Mouse (Mus musculus) neural tube, embryonic 14.5 days (tissue): Measurements from ENCODE around the gene Naa35. TPM values are rescaled to one million over a fixed set of nuclear protein-coding genes. Genes with fewer than 3 reads are reported as not detected.

ENCODE experiments used
- ATAC-seq: fragments of 200-750 bp; cut with Nextera tagmentation; 2 replicates; pipeline ENCODE4 v1.8.0; 2017; ENCODE audit warnings: low read depth, mild to moderate bottlenecking, moderate TSS enrichment, moderate library complexity
- H3K27ac ChIP-seq: fragments of 300-500 bp; sonication (generic); 2 replicates; pipeline ENCODE4 v1.5.1; 2014; ENCODE audit warnings: low read depth, mild to moderate bottlenecking, control low read depth, low read length, moderate library complexity, mixed read lengths
- H3K27me3 ChIP-seq: fragments of 300-500 bp; sonication (generic); 2 replicates; pipeline ENCODE4 v1.6.1; 2014; ENCODE audit warnings: low read length; ENCODE audit not compliant: control insufficient read depth, insufficient read depth
- H3K36me3 ChIP-seq: fragments of 300-500 bp; sonication (generic); 2 replicates; pipeline ENCODE4 v1.6.1; 2014; ENCODE audit warnings: low read length, mixed read lengths; ENCODE audit not compliant: control insufficient read depth, insufficient read depth
- H3K4me1 ChIP-seq: fragments of 300-500 bp; sonication (generic); 2 replicates; pipeline ENCODE4 v1.6.1; 2014; ENCODE audit warnings: low read length; ENCODE audit not compliant: control insufficient read depth, insufficient read depth
- H3K4me2 ChIP-seq: fragments of 300-500 bp; sonication (generic); 2 replicates; pipeline ENCODE4 v1.6.1; 2014; ENCODE audit warnings: mild to moderate bottlenecking, low read depth, low read length, control low read depth
- H3K4me3 ChIP-seq: fragments of 300-500 bp; sonication (generic); 2 replicates; pipeline ENCODE4 v1.5.1; 2014; ENCODE audit warnings: low read depth, low read length, control low read depth, mixed read lengths
- H3K9ac ChIP-seq: fragments of 300-500 bp; sonication (generic); replicated peaks from 2 replicates; pipeline ENCODE4 v1.6.1; 2014; ENCODE audit warnings: low read depth, mild to moderate bottlenecking, control low read depth, low read length, mixed read lengths
- H3K9me3 ChIP-seq: fragments of 300-500 bp; sonication (generic); 2 replicates; pipeline ENCODE4 v1.6.1; 2016; ENCODE audit warnings: low read length; ENCODE audit not compliant: control insufficient read depth
- WGBS: fragments of 180-500 bp; shearing (Covaris S2); extraction: QIAGEN DNeasy Blood & Tissue Kit; methylation state at CpG from one replicate; pipeline ENCODE4 v1.1.7; 2014; 5-methylcytosine and 5-hydroxymethylcytosine counted together
- polyA plus RNA-seq: library from polyadenylated mRNA; unstranded; fragments of >200 nt; fragmentation: Nextera tagmentation; extraction: Ambion mirVana; gene quantifications from 2 replicates; pipeline ENCODE4 v1.2.1, GENCODE M21; 2014

The Naa35 gene
- polyA plus RNA-seq, 1 experiment from 2014 or later: 120 TPM

- no peak overlapping the region for H3K9ac ChIP-seq
- H3K27me3 ChIP-seq: no peaks in the 10 kb centered on the region
- no peak overlapping the region for H3K27ac ChIP-seq
- WGBS: 94% methylated on average over 19 of the region's 19 CpGs
- no peaks in the 10 kb centered on the region for H3K36me3 ChIP-seq
- no peak overlapping the region for H3K4me3 ChIP-seq
- no peaks in the 10 kb centered on the region for H3K9me3 ChIP-seq
- no peak overlapping the region for H3K4me2 ChIP-seq
- no peak for ATAC-seq
- H3K4me1 ChIP-seq: no peaks in the 10 kb centered on the region
Measured at GRCm38 (mm10) chr13:59663939-59664712, 79.1 kb downstream of the Naa35 start.

GRCm38 (mm10) chr13:59667763-59668162, 82.7 kb downstream of the Naa35 start:
- Histone ChIP-seq H3K9me3 (no peaks in the 10 kb centered on the region), H3K9ac (no peak overlapping the region), H3K27me3 (no peaks in the 10 kb centered on the region), H3K36me3 (no peaks in the 10 kb centered on the region), H3K4me1 (peaks cover 5% of the 10 kb centered on the region), H3K27ac (no peak overlapping the region), H3K4me2 (no peak overlapping the region), H3K4me3 (no peak overlapping the region)
- 81% methylated on average over 5 of the region's 5 CpGs for WGBS
- no peak for ATAC-seq

DNA sequence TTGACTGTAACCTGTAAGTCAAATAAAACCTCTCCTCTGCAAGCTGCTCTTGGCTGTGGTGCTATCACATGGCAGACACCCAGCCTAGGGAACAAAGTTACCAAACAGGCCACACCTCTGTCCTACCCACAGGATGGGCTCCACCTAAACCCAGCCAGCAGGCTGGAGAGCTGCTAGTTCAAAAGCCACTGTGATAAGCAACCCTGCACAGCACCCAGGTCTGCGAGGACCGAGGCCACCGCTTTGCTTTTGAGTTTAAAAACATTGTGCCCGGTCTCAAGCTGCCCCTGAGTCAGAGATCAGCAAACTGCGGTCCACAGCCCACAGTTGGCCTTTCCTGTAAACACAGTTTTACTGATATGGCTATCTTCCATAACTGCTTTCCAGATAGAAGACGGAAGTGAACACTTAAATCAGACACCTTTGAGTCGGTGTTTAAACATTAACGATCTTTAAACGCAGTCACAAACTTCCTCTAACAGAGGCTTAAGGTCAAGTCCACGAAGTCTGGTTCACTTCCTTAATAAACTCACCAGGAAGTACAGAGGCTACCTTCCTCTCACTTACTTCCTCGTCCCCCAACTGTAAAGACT, 83.5 kb downstream of the Naa35 start:
- peak overlapping the region; percentile 10; the same call in 1 of the 2 replicates for H3K27ac ChIP-seq
- no peaks in the 10 kb centered on the region for H3K9me3 ChIP-seq
- WGBS: 78% methylated on average over 11 of the region's 11 CpGs
- H3K36me3 ChIP-seq: no peaks in the 10 kb centered on the region
- H3K4me2 ChIP-seq: no peak overlapping the region
- H3K27me3 ChIP-seq: no peaks in the 10 kb centered on the region
- ATAC-seq: no peak
- no peak overlapping the region for H3K4me3 ChIP-seq
- H3K9ac ChIP-seq: no peak overlapping the region
- peaks cover 10% of the 10 kb centered on the region for H3K4me1 ChIP-seq

GRCm38 (mm10) chr13:59669946-59670345, 84.9 kb downstream of the Naa35 start:
- H3K4me2 ChIP-seq: no peak overlapping the region
- H3K4me1 ChIP-seq: peaks cover 15% of the 10 kb centered on the region
- ATAC-seq: no peak
- no peaks in the 10 kb centered on the region for H3K9me3 ChIP-seq
- H3K9ac ChIP-seq: no peak overlapping the region
- H3K4me3 ChIP-seq: no peak overlapping the region
- H3K27ac ChIP-seq: no peak overlapping the region
- H3K27me3 ChIP-seq: no peaks in the 10 kb centered on the region
- H3K36me3 ChIP-seq: no peaks in the 10 kb centered on the region
- WGBS: 80% methylated on average over 10 of the region's 10 CpGs

GRCm38 (mm10) chr13:59671521-59671920, 86.5 kb downstream of the Naa35 start:
- peak; percentile 25; the same call in 1 of the 2 replicates for ATAC-seq
- no peak overlapping the region for H3K9ac ChIP-seq
- 52% methylated on average over 2 of the region's 2 CpGs for whole genome bisulfite sequencing
- H3K27me3 ChIP-seq: no peaks in the 10 kb centered on the region
- no peaks in the 10 kb centered on the region for H3K9me3 ChIP-seq
- H3K4me2 ChIP-seq: no peak overlapping the region
- peaks cover 15% of the 10 kb centered on the region for H3K4me1 ChIP-seq
- no peaks in the 10 kb centered on the region for H3K36me3 ChIP-seq
- no peak overlapping the region for H3K4me3 ChIP-seq
- peak overlapping the region; percentile 28; the same call in 1 of the 2 replicates for H3K27ac ChIP-seq

DNA sequence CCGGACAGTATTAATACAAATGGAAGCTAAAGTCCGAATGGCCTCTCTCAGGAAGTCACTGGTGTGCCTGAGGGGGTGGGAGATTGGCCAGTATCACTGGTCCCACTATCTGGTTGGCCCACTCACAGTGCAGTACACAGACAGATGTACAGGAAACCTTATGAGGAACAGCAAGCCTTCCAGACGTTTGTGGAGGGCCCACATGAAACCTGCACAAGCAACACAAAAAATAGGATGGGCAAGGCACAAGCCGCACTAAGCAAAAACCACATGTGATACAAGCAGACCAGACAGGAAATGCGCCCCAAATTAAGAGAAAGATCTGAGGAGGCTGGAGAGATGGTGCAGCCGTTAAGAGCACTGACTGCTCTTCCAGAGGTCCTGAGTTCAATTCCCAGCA, 87.2 kb downstream of the Naa35 start:
- ATAC-seq: no peak
- Histone ChIP-seq H3K4me3 (no peak overlapping the region), H3K9ac (no peak overlapping the region), H3K36me3 (no peaks in the 10 kb centered on the region), H3K4me2 (no peak overlapping the region), H3K27ac (peak overlapping the region; percentile 55; the same call in 1 of the 2 replicates), H3K9me3 (no peaks in the 10 kb centered on the region), H3K27me3 (no peaks in the 10 kb centered on the region), H3K4me1 (peaks cover 15% of the 10 kb centered on the region)
- 52% methylated on average over 6 of the region's 6 CpGs for WGBS

DNA sequence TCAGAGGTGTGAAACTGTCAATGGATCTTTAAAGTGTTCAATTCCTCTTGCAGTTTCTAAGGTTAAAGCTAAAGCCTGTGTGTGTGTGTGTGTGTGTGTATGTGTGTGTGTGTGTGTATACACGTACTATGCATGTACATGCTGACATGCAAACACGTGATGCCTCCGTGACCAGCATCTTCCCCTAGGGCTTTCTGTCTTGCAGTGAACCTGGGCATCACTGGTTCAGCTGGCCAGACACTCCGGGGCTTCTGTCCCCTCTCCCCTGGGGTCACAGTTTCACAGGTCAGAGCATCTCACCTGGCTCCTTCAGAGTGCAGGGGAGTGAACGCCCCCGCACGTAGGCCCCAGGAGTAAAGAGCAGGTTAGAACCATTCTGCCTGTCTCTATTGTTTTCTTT, 88.5 kb downstream of the Naa35 start:
- Histone ChIP-seq H3K4me3 (peak overlapping the region; percentile 6; the same call in 1 of the 2 replicates), H3K9me3 (no peaks in the 10 kb centered on the region), H3K4me2 (peak overlapping the region; percentile 69), H3K9ac (no peak overlapping the region), H3K27me3 (no peaks in the 10 kb centered on the region), H3K27ac (peak overlapping the region; percentile 52; the same call in 1 of the 2 replicates), H3K4me1 (peaks cover 15% of the 10 kb centered on the region), H3K36me3 (no peaks in the 10 kb centered on the region)
- no peak for ATAC-seq
- whole genome bisulfite sequencing: 18% methylated on average over 7 of the region's 7 CpGs

GRCm38 (mm10) chr13:59674215-59674614, 89.2 kb downstream of the Naa35 start:
- 0 out of 2 replicates have a peak overlapping the region, but pooled peaks have one; percentile 4 for H3K9ac ChIP-seq
- no peaks in the 10 kb centered on the region for H3K9me3 ChIP-seq
- H3K27ac ChIP-seq: peak overlapping the region; percentile 29; the same call in 1 of the 2 replicates
- H3K4me1 ChIP-seq: peaks cover 15% of the 10 kb centered on the region
- H3K36me3 ChIP-seq: no peaks in the 10 kb centered on the region
- 5% methylated on average over 3 of the region's 3 CpGs for WGBS
- peak overlapping the region; percentile 74 for H3K4me3 ChIP-seq
- no peaks in the 10 kb centered on the region for H3K27me3 ChIP-seq
- peak overlapping the region; percentile 69 for H3K4me2 ChIP-seq
- ATAC-seq: peak; percentile 7; the same call in 1 of the 2 replicates

DNA sequence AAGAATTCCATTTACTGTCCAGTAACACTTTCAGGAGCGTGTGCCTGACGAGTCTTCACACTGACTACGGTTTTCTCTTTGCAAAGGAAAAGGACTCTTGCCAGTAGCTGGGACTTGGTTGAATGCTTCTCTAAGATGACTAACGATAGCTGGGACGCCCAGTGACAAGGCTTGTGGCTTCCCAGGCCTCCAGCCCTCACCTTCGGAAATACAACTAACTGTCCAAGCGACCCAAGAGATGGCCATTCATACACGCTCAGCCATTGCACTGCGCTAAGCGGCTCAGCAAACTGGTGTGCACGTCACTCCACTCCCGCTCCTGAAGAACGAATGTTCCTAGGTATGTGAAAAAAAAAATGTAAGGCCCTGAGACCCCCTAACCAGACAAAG, 89.7 kb downstream of the Naa35 start:
- Histone ChIP-seq H3K9me3 (no peaks in the 10 kb centered on the region), H3K4me1 (peaks cover 15% of the 10 kb centered on the region), H3K9ac (peak overlapping the region; percentile 80), H3K4me3 (peak overlapping the region; percentile 74), H3K4me2 (peak overlapping the region; percentile 69), H3K36me3 (no peaks in the 10 kb centered on the region), H3K27me3 (no peaks in the 10 kb centered on the region), H3K27ac (peak overlapping the region; percentile 67; the same call in 1 of the 2 replicates)
- WGBS: under 1% methylated on average over 13 of the region's 13 CpGs
- 0 out of 2 replicates have a peak, but pooled peaks have one; percentile 25 for ATAC-seq
